Mouse (Mus musculus) limb, embryonic 14.5 days (tissue): Measurements from ENCODE around the gene Ak6. TPM values are rescaled to one million over a fixed set of nuclear protein-coding genes. Genes with fewer than 3 reads are reported as not detected.

Source experiments
- ATAC-seq: fragments of 200-750 bp; cut with Nextera tagmentation; 2 replicates; pipeline ENCODE4 v1.8.0; 2017; ENCODE audit warnings: low read depth, moderate number of reproducible peaks, moderate TSS enrichment; ENCODE audit not compliant: low FRiP score
- DNase-seq: peaks from one replicate; pipeline ENCODE4 v3.0.0-alpha.2; 2015; ENCODE audit warnings: low spot score
- H3K27ac ChIP-seq: fragments of 300-500 bp; sonication (generic); replicated peaks from 2 replicates; pipeline ENCODE4 v1.5.1; 2014; ENCODE audit warnings: low read depth, mild to moderate bottlenecking, low read length, moderate library complexity, mixed read lengths
- H3K27me3 ChIP-seq: fragments of 300-500 bp; sonication (generic); 2 replicates; pipeline ENCODE4 v1.6.1; 2014; ENCODE audit warnings: low read length, mixed read lengths; ENCODE audit not compliant: control insufficient read depth, insufficient read depth
- H3K36me3 ChIP-seq: fragments of 300-500 bp; sonication (generic); 2 replicates; pipeline ENCODE4 v1.6.1; 2014; ENCODE audit warnings: mild to moderate bottlenecking, low read length, moderate library complexity, mixed read lengths; ENCODE audit not compliant: control insufficient read depth, insufficient read depth
- H3K4me1 ChIP-seq: fragments of 300-500 bp; sonication (generic); 2 replicates; pipeline ENCODE4 v1.6.1; 2014; ENCODE audit warnings: antibody characterized with exemption, low read length, mixed read lengths; ENCODE audit not compliant: control insufficient read depth, insufficient read depth
- H3K4me2 ChIP-seq: fragments of 300-500 bp; sonication (generic); replicated peaks from 2 replicates; pipeline ENCODE4 v1.6.1; 2014; ENCODE audit warnings: low read depth, mild to moderate bottlenecking, low read length, moderate library complexity; ENCODE audit not compliant: severe bottlenecking
- H3K4me3 ChIP-seq: fragments of 300-500 bp; sonication (generic); replicated peaks from 2 replicates; pipeline ENCODE4 v1.5.1; 2014; ENCODE audit warnings: low read length
- H3K9ac ChIP-seq: fragments of 300-500 bp; sonication (generic); 2 replicates; pipeline ENCODE4 v1.6.1; 2014; ENCODE audit warnings: mild to moderate bottlenecking, low read depth, low read length, moderate library complexity; ENCODE audit not compliant: severe bottlenecking
- H3K9me3 ChIP-seq: fragments of 300-500 bp; sonication (generic); 2 replicates; pipeline ENCODE4 v1.6.1; 2016; ENCODE audit warnings: low read length; ENCODE audit not compliant: control insufficient read depth
- POLR2A ChIP-seq: fragments of 200-500 bp; IDR thresholded peaks from 2 replicates; pipeline ENCODE4 v1.8.0; 2012; ENCODE audit warnings: inconsistent platforms, mild to moderate bottlenecking, moderate library complexity, borderline replicate concordance; ENCODE audit not compliant: insufficient read depth, insufficient read length; ENCODE audit errors: extremely low read depth
- WGBS: fragments of 180-500 bp; shearing (Covaris S2); extraction: QIAGEN DNeasy Blood & Tissue Kit; methylation state at CpG from one replicate; pipeline ENCODE4 v1.1.7; 2014; 5-methylcytosine and 5-hydroxymethylcytosine counted together
- polyA plus RNA-seq, 2 experiments: library from polyadenylated mRNA; depleted of rRNA in 1 of 2; stranded (reverse) in 1 of 2; unstranded in 1 of 2; fragments of >200 nt; fragmentation: Nextera tagmentation in 1 of 2; extraction: Ambion mirVana in 1 of 2; gene quantifications; 2 replicates each; pipeline versions ENCODE4 v1.2.1 to v1.2.3; 2012 to 2014

The Ak6 gene
- polyA plus RNA-seq (2012; rRNA removed) (153 and 187 TPM in 2 replicates), polyA plus RNA-seq (2014; fragmentation: Nextera tagmentation; extraction: Ambion mirVana) (262 and 274 TPM in 2 replicates)

- peak within 1 kb of the TSS; percentile 61 for H3K4me2 ChIP-seq
- peak within 1 kb of the TSS; percentile 82 for H3K9ac ChIP-seq
- H3K4me3 ChIP-seq, result peak within 1 kb of the TSS; percentile 94
- H3K27me3 ChIP-seq, result no peaks in the 10 kb centered on the region
- ATAC-seq, result peak; percentile 99
- no peaks in the 10 kb centered on the region for H3K9me3 ChIP-seq
- peak; percentile 86 for TF ChIP-seq POLR2A
- H3K27ac ChIP-seq, result peak within 1 kb of the TSS; percentile 93
- peaks cover 18% of the 10 kb centered on the region for H3K36me3 ChIP-seq
- H3K4me1 ChIP-seq, result peaks cover 6% of the 10 kb centered on the region
- WGBS, result under 1% methylated on average over 64 of the region's 73 CpGs
- peak; percentile 84 for DNase-seq
These were observed at the start of gene Ak6, which contains the start of gene Rad17 for GRCm38 (mm10) chr13:100650550-100651438. Gene Ak6 (plus strand): TSS chr13:100650979. Gene Rad17 (minus strand): TSS chr13:100651051.

- WGBS, result 67% methylated on average over 8 of the region's 8 CpGs
- Histone ChIP-seq H3K27me3 (no peaks in the 10 kb centered on the region), H3K4me2 (no peak overlapping the region), H3K4me1 (no peaks in the 10 kb centered on the region), H3K9ac (no peak overlapping the region), H3K36me3 (no peaks in the 10 kb centered on the region), H3K27ac (no peak overlapping the region), H3K9me3 (no peaks in the 10 kb centered on the region), H3K4me3 (no peak overlapping the region)
- DNase-seq, result no peak
- no peak for ATAC-seq
- no peak for TF ChIP-seq POLR2A
These were observed 49.7 kb upstream of the Ak6 start for GRCm38 (mm10) chr13:100601034-100601433.

- 64% methylated on average over 5 of the region's 5 CpGs for WGBS
- Histone ChIP-seq H3K4me1 (no peaks in the 10 kb centered on the region), H3K9ac (no peak overlapping the region), H3K36me3 (no peaks in the 10 kb centered on the region), H3K4me2 (no peak overlapping the region), H3K9me3 (no peaks in the 10 kb centered on the region), H3K27ac (no peak overlapping the region), H3K27me3 (no peaks in the 10 kb centered on the region), H3K4me3 (no peak overlapping the region)
- ATAC-seq (no peak), DNase-seq (no peak)
- TF ChIP-seq POLR2A, result no peak
These were observed 48.4 kb upstream of the Ak6 start for GRCm38 (mm10) chr13:100602239-100602902.

GRCm38 (mm10) chr13:100603031-100603737 lies 47.6 kb upstream of the Ak6 start:
- 94% methylated on average over 10 of the region's 10 CpGs for WGBS
- no peaks in the 10 kb centered on the region for H3K4me1 ChIP-seq
- no peak overlapping the region for H3K9ac ChIP-seq
- no peak overlapping the region for H3K4me2 ChIP-seq
- TF ChIP-seq POLR2A, result no peak
- H3K4me3 ChIP-seq, result no peak overlapping the region
- H3K9me3 ChIP-seq, result 0 out of 2 replicates have a peak, but pooled peaks cover 5% of the 10 kb centered on the region
- ATAC-seq, result no peak
- DNase-seq, result no peak
- H3K27me3 ChIP-seq, result no peaks in the 10 kb centered on the region
- H3K27ac ChIP-seq, result no peak overlapping the region
- no peaks in the 10 kb centered on the region for H3K36me3 ChIP-seq

- no peak for TF ChIP-seq POLR2A
- H3K9ac ChIP-seq, result no peak overlapping the region
- no peaks in the 10 kb centered on the region for H3K4me1 ChIP-seq
- WGBS, result 92% methylated on average over 11 of the region's 11 CpGs
- no peak overlapping the region for H3K27ac ChIP-seq
- H3K4me3 ChIP-seq, result no peak overlapping the region
- no peak for ATAC-seq
- H3K27me3 ChIP-seq, result no peaks in the 10 kb centered on the region
- DNase-seq, result no peak
- 0 out of 2 replicates have a peak, but pooled peaks cover 5% of the 10 kb centered on the region for H3K9me3 ChIP-seq
- H3K4me2 ChIP-seq, result no peak overlapping the region
- H3K36me3 ChIP-seq, result no peaks in the 10 kb centered on the region
These were observed 47.1 kb upstream of the Ak6 start for GRCm38 (mm10) chr13:100603738-100604095.
